Mouse (Mus musculus) gastrocnemius, postnatal 25 days (tissue): Measurements from ENCODE around the gene Hist1h4f. TPM values are rescaled to one million over a fixed set of nuclear protein-coding genes. Genes with fewer than 3 reads are reported as not detected.
"Not testable (repeated sequence)": the region's sequence is repeated elsewhere in the genome, so short reads cannot be mapped to it uniquely, and the experiment has no call there.

ENCODE experiments used
- DNase-seq: peaks from one replicate; pipeline ENCODE4 v3.0.0; 2022
- total RNA-seq, 2 experiments: library from RNA; stranded (reverse); gene quantifications; 1 replicate in 1 of 2; 2 replicates in 1 of 2; pipeline ENCODE4 v1.2.3; 2021

The Hist1h4f gene
- total RNA-seq, 2 experiments from 2014 or later: 15.2 to 26.3 TPM

DNA sequence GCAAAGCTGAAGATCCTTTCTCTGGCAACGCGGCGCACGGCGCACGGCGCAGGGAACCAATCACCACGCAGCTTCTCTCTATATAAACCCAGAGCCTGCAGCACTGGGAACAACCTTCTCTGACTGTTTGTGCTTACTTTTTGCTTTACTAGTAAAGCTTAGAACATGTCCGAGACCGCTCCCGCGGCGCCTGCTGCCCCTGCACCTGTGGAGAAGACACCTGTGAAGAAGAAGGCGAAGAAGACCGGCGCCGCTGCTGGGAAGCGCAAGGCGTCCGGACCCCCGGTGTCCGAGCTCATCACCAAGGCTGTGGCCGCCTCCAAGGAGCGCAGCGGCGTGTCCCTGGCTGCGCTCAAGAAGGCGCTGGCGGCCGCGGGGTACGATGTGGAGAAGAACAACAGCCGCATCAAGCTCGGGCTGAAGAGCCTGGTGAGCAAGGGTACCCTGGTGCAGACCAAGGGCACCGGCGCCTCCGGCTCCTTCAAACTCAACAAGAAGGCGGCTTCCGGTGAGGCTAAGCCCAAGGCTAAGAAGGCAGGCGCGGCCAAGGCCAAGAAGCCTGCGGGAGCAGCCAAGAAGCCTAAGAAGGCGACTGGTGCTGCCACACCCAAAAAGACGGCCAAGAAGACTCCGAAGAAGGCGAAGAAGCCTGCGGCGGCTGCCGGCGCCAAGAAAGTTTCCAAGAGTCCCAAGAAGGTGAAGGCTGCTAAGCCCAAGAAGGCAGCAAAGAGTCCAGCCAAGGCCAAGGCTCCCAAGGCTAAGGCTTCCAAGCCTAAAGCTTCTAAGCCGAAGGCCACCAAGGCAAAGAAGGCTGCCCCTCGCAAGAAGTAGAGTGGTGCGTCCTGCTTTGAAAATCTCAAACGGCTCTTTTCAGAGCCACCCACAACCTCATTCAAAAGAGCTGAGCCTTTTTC lies 3.7 kb upstream of the Hist1h4f start:
- peak; percentile 58 for DNase-seq

DNA sequence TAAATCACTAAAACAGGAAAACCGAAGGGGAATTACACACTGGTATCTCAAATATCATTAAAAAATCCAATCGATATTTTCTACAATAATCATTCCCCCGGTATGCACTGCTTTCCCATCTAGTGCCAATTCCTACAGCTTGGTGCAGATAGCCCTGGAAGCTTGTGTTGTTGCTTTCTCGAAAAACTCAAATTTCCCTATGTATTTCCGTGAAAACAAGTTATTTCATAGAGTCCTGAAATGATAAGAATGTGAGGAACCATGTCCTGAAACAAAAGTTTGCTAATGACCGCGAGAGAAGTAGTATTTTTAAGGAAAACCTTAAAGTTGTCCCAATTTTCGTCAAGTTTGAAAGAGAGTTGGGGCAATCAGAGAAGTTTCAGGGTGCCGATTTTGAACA lies 2.9 kb upstream of the Hist1h4f start:
- DNase-seq: no peak

DNA sequence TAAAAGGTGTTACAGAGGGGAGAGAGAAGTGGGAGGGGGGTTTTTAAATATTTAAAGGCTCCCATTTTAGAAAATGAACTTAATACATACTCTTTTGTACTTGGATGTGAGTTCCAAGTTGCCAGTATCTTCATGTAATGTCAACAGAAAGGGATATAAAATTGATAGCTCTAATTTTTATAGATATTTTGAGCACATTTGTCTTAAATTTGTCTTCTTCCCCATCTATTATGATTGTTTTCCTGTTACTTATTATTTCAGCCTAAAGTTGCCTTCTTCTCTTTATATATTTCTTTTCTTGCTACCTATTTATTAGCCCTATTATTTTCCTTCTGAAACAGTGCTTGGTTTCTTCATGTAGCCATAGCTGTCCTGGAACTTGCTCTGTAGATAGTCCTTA lies 1.5 kb upstream of the Hist1h4f start, which contains the start of gene Hist1h1d:
Gene Hist1h1d, plus strand, starts transcription at position 301 of the 400 bp plus-strand sequence.
- DNase-seq: no peak

DNA sequence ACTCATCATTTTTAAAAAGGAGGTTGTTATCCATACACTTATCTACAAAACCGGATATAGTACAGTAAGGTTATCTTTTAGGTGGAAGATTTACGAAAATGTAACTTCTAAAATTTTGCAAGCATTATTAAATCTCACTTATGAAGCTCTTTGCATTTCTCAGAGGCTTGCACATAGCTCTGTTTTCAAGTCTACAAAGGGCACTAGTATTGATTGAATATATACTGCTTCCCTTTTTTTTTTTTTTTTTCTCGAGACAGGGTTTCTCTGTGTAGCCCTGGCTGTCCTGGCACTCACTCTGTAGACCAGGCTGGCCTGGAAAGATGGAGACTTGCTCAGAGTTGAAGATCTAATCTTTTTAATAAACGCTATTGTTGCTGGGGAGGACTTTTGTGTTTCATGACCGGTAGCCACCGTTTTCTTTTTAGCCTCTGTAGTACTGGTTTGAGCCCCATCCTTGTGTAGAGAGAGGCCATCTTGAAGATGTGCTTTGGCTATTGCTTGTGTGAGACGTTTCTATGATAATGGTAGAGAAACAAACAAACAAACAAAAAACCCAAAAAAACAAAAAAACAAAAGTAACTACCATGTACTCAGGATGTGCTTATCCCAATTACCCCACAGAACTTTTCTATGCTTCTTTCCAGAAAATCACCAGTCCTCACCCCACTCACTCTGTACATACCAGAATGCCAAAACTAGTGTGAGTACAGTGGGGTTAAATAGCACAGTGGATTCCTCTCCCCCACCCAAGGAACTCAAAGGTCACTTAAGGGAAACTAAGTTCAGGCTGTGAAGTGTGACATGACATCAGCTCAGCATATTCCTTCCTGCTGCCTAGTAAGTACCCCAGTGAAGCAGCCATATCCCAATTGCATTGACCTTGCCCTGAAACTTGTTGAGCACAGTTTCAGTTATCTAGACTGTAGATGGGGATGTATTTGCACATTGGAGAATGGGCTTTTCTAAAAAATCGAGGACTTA lies 775 bp upstream of the Hist1h4f start:
- DNase-seq: no peak

DNA sequence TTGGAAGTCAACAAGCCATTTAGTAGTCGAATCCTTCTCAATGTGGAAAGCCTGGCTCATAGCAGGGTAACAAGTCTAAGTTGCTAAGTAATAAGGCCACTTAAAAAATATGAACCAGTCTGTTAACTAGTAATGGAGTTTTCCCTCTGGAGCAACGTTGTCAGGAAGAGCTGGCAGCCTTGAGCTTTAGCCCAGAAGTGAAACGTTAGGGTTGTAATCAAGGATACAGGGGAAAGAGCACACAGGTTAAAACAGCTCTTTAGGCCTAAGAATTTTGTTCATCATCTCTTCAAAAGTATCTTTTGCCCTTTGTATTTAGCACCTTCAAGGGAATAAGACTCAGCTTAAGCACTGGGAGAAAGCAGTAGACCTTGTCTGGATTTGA lies 695 bp downstream of the Hist1h4f start:
- DNase-seq: no peak

DNA sequence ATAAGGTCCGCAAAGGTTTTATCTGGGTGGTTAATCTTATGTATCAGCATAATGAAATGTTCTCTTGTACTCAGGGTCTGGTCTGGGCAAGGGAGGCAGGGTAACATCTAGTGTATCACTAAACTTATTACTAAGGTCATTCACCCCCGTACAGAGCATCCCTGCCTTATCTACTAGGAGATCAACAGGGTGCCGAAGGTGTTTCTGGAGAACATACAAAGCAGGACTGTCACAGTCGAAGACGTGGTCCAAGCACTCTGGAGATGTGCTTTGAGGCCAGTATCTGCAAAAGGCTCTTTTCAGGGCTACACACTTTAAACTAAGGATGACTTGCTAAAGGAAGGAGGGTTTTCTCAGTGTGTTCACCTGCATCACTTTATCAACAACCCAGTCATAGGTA lies 4.8 kb downstream of the Hist1h4f start:
- no peak for DNase-seq

DNA sequence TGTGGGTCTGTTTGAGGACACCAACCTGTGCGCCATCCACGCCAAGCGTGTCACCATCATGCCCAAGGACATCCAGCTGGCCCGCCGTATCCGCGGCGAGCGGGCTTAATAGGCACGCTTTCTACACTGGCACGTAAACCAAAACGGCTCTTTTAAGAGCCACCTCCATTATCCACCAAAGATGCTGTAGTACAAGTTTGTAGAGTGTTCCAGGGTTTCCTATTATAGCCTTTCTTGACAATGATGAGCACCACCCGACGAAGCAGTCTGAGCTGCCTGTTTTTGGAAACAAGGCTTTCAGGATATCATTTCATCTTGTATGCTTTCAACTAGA lies 6.7 kb downstream of the Hist1h4f start:
- not testable (repeated sequence) for DNase-seq

DNA sequence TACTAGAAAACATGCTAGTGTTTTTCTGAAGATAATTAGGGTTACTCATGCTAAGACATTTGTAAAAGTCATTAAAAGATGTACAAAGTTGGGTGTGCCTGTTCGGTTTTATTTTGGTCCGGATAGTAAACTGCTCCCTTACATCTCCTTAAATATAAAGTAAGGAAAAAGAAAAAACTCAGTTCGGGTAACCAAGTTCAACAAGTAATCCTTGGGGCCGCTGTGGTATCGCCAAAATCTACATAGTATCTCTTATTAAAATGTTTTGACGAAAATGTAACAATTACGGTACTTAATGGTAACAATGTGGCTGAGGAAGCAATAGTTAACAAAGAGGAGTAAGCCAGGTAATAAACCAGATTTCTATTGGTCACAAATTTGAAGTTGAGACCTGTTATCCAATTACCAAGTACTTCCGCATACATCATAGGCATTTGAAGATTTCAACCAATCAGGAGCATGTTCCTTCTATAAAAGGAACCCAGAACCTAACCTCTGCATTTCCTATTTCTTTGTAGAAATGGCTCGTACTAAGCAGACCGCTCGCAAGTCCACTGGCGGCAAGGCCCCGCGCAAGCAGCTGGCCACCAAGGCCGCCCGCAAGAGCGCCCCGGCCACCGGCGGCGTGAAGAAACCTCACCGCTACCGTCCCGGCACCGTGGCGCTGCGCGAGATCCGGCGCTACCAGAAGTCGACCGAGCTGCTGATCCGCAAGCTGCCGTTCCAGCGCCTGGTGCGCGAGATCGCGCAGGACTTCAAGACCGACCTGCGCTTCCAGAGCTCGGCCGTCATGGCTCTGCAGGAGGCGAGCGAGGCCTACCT lies 7.3 kb downstream of the Hist1h4f start, which contains the start of gene Hist1h3f:
Gene Hist1h3f, plus strand, starts transcription at position 88 of the 822 bp plus-strand sequence.
- DNase-seq: peak; percentile 62

DNA sequence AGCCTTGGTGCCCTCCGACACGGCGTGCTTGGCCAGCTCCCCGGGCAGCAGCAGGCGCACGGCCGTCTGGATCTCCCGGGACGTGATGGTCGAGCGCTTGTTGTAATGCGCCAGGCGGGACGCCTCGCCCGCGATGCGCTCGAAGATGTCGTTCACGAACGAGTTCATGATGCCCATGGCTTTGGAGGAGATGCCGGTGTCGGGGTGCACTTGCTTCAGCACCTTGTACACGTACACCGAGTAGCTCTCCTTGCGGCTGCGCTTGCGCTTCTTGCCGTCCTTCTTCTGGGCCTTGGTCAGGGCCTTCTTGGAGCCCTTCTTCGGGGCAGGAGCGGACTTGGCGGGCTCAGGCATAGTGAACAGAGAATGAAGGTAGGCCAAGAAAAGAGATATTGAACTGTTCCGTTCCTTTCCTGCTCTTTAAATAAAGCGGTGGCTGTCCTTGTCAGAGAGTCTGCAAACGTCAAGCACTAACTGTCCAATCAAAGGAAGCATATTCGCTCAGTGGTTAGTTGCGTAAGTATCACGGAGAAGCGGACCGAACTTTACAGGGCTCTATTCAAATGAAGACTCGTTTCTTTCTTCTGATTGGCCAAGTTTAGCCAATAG lies 8.3 kb downstream of the Hist1h4f start, which contains the start of gene Hist1h2bh:
Gene Hist1h2bh, minus strand, starts transcription at position 394 of the 609 bp plus-strand sequence.
- DNase-seq: peak; percentile 61

DNA sequence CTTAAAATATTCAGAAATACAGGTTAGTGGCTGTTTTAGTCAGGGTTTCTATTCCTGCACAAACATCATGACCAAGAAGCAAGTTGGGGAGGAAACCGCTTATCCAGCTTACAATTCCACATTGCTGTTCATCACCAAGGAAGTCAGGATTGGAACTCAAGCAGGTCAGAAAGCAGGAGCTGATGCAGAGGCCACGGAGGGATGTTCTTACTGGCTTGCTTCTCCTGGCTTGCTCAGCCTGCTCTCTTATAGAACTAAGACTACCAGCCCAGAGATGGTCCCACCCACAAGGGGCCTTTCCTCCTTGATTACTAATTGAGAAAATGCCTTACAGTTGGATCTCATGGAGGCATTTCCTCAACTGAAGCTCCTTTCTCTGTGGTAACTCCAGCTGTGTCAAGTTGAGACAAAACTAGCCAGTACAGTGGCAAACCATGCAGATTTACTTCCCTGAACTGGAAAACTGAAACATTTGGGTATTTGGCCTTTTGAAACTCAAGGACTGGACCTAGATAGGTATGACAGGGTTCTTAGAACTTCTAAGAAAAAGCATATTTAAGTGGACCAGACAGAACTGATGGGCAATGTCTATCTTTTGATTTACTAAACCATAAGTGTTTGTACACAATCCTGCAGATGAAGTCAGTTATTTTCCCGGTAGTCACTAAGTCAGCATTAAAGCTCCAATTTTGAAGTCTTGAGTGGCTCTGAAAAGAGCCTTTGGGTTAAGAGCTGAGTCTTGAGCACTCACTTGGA lies 9.0 kb downstream of the Hist1h4f start:
- DNase-seq: not testable (repeated sequence)

DNA sequence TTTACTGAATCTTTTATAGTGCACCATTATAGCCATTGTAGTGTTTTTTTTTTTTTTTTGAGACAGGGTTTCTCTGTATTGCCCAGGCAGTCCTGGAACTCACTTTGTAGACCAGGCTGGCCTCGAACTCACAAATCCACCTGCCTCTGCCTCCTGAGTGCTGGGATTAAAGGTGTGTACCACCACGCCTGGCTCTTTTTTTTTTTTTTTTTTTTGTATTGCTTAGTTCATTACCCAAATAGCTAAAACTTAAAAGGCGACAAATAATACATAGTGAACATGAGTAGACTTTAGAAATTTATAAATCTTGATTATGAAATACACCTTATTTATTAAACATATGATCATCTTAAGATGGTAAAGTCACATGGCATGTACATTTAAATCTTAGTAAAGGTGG lies 10.0 kb downstream of the Hist1h4f start:
- DNase-seq: no peak

DNA sequence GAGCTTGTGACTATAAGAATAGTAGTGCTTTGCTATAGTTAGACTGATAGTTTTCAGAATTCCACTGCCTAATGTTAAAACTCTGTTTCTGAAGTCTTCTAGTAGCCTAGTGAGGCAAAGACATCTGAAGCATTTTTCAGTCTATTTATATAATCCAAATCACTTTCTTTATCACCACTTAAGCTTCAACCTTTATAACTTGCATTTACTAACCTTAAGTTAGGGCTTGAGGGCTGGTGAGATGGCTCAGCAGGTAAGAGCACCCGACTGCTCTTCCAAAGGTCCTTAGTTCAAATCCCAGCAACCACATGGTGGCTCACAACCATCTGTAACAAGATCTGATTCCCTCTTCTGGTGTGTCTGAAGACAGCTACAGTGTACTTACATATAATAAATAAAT lies 11.6 kb downstream of the Hist1h4f start:
- DNase-seq: not testable (repeated sequence)

DNA sequence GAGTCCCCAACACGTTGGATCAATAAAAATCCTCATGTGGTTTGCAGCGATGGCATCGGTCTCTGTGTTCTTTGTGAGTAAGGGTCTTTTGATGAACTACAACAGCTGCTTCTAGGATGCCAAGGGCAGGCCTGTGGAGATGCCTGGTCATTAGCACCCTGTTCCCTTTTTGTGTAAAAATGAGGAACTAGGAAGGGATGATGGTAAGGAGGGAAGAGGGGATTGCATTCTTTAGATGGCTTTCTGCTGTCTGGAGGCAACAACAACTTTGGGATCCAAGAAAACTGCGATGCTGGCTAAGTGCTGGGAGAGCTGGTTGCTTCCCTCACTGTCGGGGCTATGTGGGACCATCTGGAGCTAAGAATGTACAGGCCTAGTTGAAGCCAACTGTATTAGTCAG lies 13.2 kb downstream of the Hist1h4f start:
- DNase-seq: no peak

DNA sequence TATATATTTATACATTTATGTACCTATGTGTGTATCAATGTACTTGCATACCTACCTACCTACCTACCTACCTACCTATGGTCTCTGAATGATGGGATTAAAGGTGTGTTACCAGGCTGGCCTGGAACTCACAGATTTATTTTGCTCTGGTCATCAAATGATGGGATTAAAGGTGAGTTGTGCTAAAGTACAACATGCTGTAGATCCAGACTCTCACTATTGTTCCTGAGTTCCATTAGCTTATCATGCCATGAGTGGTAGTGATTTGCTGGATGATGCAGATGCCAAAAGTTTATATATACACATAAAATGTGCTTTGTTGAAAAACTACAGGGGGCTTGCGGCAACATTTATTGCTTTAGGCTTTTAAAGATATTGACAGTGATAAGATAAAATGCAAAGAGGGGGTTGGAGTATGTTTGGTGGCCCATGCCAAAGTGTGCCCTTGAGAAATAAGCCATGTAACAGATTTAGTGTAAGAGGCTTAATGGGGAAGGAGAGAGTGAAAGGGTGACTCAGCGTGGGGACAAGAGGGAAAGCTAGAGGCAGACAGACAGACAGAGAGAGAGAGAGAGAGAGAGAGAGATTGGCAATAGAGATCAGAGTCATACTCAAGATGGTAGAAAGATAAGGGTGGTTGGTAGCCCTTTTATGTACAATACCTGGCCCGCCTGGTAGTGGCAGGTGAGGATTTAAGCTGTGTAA lies 14.3 kb downstream of the Hist1h4f start:
- DNase-seq: no peak

DNA sequence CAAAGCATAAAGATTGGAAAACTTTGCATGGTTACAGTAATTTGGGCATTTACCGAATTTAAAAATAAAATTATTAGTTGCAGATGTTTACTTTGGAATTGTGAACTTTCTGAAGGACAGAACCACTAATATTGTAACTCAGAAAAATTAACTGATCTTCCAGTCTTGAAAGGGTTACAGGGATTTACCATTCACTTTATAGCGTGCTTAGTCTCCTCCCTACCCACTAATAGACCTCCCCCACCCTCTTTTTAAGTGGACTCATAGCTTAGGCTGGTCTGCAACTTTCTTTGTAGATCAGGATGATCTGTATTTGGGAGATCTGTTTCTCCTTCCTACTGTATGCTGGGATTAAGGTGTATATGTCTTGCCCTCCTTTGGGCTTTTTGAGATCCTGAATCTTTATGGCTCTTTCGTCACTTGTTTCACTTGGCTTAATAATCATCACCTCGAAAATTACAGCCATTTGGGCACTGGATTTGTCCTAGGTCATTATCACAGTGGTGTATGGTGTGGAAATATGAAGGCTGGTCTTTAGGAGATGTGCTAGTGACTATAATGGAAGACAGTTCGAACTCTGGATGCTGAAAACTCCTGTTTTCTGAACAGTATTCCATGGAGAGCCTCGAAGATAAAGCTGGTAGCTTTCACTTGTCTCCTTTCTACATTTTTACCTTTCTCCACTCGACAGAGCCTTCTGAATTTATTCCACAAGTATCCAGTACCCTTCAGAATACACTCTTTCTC lies 15.2 kb downstream of the Hist1h4f start:
- DNase-seq: no peak

DNA sequence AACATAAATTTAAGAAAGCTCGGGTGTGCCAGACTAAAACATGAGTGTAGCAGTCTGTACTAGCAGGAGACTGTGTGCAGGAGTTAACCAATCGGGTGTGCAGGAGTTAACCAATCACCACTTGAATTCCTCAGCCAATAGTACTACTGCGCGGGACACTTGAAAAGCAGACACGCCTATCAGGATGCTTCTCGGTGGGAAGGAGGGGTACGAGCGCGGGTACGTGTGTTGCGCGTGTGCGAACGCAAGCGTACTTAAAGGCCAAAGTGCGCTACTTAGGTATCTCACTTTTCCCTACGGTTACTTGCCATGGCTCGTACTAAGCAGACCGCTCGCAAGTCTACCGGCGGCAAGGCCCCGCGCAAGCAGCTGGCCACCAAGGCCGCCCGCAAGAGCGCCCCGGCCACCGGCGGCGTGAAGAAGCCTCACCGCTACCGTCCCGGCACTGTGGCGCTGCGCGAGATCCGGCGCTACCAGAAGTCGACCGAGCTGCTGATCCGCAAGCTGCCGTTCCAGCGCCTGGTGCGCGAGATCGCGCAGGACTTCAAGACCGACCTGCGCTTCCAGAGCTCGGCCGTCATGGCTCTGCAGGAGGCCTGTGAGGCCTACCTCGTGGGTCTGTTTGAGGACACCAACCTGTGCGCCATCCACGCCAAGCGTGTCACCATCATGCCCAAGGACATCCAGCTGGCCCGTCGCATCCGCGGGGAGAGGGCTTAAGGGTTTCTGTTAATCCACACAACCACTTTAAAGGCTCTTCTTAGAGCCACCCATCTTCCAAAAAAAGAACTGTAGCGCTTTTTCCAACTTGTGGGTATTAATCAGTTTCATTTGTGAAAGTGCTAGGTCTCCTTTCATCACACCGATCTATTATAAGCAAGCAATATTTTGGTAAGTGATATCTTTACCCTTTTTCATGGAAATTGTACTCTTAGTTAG lies 16.0 kb downstream of the Hist1h4f start, which contains the start of gene Hist1h3g:
Gene Hist1h3g, plus strand, starts transcription at position 286 of the 939 bp plus-strand sequence.
- DNase-seq: peak; percentile 74

DNA sequence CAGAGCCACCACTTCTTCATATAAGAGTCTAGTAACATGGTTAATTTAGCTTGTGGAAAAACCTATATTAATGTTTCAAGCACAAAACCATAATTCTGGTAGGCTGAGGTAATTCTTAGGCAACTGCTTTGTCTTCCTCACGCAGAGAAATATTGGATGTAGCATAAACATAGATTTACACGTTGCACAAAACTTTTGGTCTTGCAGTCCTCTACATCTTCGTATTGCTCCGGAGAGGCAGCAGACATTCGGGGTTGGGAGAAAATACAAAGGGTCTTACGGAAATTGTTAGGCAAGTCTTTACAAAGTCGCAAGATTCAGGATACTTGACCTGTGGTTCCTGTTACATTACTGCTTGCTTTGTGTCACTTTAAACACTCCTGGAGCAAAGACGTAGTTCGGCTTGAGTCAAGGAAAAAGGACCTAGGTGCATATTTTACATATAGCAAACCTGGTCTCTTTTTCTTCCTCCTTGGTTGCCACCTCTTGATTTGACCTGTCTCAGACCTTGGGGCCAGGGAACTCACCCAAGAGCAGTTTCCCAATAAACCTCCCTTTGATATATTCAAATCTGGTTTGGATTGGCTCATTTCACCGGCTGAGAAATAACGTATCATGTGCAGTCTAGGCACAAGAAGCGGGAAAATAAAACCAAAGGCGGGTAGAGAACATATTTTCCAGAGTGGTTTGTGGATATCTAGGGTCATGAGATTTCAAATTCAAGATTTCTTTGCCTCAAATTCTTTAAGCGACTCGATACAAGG lies 16.9 kb downstream of the Hist1h4f start:
- no peak for DNase-seq
